Mouse (Mus musculus): ENCODE results near the gene Hist1h2bp.

GRCm38 (mm10) chr13:21790601-21791283 lies 3.5 kb downstream of the Hist1h2bp start:
- TF ChIP-seq CTCF (IDR thresholded peaks at IDR 0.05; ENCODE audit: low read depth): no peak
- no peak for TF ChIP-seq EP300 (IDR thresholded peaks at IDR 0.05; ENCODE audit: low read depth)
